Mouse (Mus musculus) heart, embryonic 10.5 days (tissue): ENCODE data around the gene Itga9. TPM values are rescaled to one million over a fixed set of nuclear protein-coding genes. Genes with fewer than 3 reads are reported as not detected.
A peak's percentile ranks its signal among the peaks of the same experiment; 100 is the strongest.

Source experiments
- DNase-seq: peaks from one replicate; pipeline ENCODE4 v3.0.0-alpha.2; 2017; ENCODE audit warnings: low spot score
- H3K27ac ChIP-seq: fragments of 300-500 bp; sonication (generic); 2 replicates; pipeline ENCODE4 v1.5.1; 2016; ENCODE audit warnings: mild to moderate bottlenecking
- H3K27me3 ChIP-seq: fragments of 300-500 bp; sonication (generic); 2 replicates; pipeline ENCODE4 v1.6.1; 2016; ENCODE audit warnings: mild to moderate bottlenecking; ENCODE audit not compliant: poor library complexity, insufficient read depth, severe bottlenecking
- H3K36me3 ChIP-seq: fragments of 300-500 bp; sonication (generic); 2 replicates; pipeline ENCODE4 v1.6.1; 2016; ENCODE audit warnings: mild to moderate bottlenecking, moderate library complexity
- H3K4me1 ChIP-seq: fragments of 300-500 bp; sonication (generic); 2 replicates; pipeline ENCODE4 v1.6.1; 2016; ENCODE audit warnings: mild to moderate bottlenecking
- H3K4me3 ChIP-seq: fragments of 300-500 bp; sonication (generic); 2 replicates; pipeline ENCODE4 v1.5.1; 2016; ENCODE audit warnings: mild to moderate bottlenecking, moderate library complexity
- H3K9me3 ChIP-seq: fragments of 300-500 bp; sonication (generic); 2 replicates; pipeline ENCODE4 v1.6.1; 2016; ENCODE audit warnings: mild to moderate bottlenecking, moderate library complexity
- WGBS: fragments of 180-500 bp; shearing (Covaris S2); methylation state at CpG from one replicate; pipeline ENCODE4 v1.1.7; 2016; 5-methylcytosine and 5-hydroxymethylcytosine counted together
- polyA plus RNA-seq: library from polyadenylated mRNA; unstranded; fragments of >200 nt; fragmentation: Nextera tagmentation; extraction: Ambion mirVana; gene quantifications from 2 replicates; pipeline ENCODE4 v1.2.1, GENCODE M21; 2016

Itga9 gene
- polyA plus RNA-seq, 1 experiment from 2014 or later, result 8.9 TPM

DNA sequence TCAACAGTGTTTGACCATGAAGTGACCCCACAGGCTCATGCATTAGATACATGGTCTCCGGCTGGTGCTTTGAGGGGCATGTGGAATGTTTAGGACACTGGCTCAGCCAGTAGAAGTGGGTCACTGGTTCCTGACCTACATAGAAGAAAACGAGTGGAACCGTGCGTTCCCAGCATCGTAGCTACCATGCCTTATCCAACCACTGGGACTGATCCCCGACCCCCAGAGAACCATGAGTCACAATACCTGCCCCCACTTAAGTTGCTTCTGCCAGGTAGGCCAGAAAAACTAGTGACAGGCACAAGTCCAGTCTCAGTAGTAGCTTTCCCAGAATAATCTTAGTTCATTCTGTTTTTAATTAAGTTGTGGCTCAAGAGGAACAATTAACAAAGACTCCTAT is 121.8 kb downstream of the Itga9 start:
- no peak for DNase-seq
- Histone ChIP-seq H3K9me3 (no peaks in the 10 kb centered on the region), H3K4me3 (no peak overlapping the region), H3K4me1 (peaks cover 43% of the 10 kb centered on the region), H3K27ac (0 out of 2 replicates have a peak overlapping the region, but pooled peaks have one; percentile 49), H3K36me3 (peaks cover 7% of the 10 kb centered on the region; the same call in 1 of the 2 replicates), H3K27me3 (no peaks in the 10 kb centered on the region)
- 77% methylated on average over 6 of the region's 6 CpGs for WGBS

DNA sequence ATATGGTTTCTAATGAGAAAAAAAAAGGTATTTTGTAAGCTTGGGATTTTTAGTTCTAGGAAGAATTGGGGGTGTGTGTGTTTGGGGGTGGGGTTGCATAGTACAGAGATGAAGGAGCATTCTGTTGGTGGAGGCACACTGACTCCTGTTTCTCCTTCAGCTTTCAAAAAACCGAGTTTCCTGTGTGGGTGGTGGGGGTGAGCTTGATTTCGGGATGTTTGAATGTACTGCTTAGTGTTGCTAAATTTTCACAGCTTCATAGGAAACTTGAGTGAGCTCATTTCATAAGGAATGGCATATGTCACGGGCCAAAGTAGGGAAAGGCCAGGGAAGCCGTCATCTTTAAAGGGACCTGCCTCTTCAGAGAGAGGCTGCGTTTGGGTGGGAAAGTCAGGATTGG is 122.5 kb downstream of the Itga9 start:
- no peak overlapping the region for H3K27ac ChIP-seq
- 0 out of 2 replicates have a peak, but pooled peaks cover 5% of the 10 kb centered on the region for H3K36me3 ChIP-seq

DNA sequence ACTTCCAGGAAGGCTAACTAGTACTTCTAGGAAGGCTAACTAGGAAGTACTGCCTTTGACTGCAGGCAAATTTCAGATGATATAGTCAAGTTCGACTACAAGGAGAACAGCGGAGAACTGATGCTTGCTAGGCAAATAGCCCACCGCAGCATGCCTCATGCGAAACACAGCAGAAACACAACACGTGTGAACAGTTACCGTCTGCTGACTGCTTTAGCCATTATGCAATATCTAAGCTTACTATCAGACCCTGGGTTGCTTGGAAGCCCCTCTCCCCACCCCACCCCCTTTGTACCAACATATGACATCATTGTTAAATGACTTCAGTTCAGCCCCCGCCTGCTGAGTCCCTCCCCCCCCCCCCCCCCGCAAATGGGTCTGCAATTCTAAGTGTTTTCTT is 123.7 kb downstream of the Itga9 start:
- Histone ChIP-seq H3K4me1 (peaks cover 51% of the 10 kb centered on the region), H3K36me3 (no peaks in the 10 kb centered on the region), H3K9me3 (no peaks in the 10 kb centered on the region), H3K27ac (0 out of 2 replicates have a peak overlapping the region, but pooled peaks have one; percentile 2), H3K27me3 (no peaks in the 10 kb centered on the region), H3K4me3 (no peak overlapping the region)
- DNase-seq, result no peak
- 75% methylated on average over 8 of the region's 8 CpGs for WGBS

More for the DNA sequence above, 122.5 kb downstream of the Itga9 start:
- DNase-seq, result no peak
- H3K4me1 ChIP-seq, result peaks cover 49% of the 10 kb centered on the region
- no peaks in the 10 kb centered on the region for H3K9me3 ChIP-seq
- 74% methylated on average over 5 of the region's 5 CpGs for WGBS
- no peaks in the 10 kb centered on the region for H3K27me3 ChIP-seq
- no peak overlapping the region for H3K4me3 ChIP-seq

DNA sequence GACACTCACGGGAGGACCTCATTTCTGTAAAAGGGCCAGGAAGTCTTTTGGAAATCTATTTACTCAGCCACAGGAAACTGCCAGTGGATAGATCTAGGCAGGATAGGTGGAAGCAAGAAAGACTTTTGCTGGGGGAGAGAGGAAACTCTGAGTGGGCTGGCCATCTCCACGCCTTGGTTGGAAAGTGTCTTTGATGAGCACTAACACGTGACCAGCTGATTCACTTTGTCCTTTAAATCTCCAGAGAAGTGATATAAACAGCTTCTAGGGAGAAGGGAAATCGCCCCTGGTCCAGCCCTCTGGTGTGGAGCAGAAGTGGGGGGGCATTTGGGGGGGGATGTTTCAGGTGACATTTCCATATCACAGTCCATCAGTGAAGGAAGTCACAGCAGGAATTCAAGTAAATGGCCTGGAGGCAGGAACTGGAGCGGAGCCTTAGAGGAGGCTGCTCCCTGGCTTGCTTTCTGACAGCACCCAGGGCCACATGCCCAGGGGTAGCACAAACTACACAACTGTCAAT is 124.4 kb downstream of the Itga9 start:
- DNase-seq, result no peak
- Histone ChIP-seq H3K4me3 (no peak overlapping the region; the same call in 1 of the 2 replicates), H3K9me3 (no peaks in the 10 kb centered on the region), H3K27ac (peak overlapping the region; percentile 87), H3K27me3 (no peaks in the 10 kb centered on the region), H3K36me3 (no peaks in the 10 kb centered on the region), H3K4me1 (peaks cover 49% of the 10 kb centered on the region)
- 37% methylated on average over 5 of the region's 5 CpGs for WGBS

DNA sequence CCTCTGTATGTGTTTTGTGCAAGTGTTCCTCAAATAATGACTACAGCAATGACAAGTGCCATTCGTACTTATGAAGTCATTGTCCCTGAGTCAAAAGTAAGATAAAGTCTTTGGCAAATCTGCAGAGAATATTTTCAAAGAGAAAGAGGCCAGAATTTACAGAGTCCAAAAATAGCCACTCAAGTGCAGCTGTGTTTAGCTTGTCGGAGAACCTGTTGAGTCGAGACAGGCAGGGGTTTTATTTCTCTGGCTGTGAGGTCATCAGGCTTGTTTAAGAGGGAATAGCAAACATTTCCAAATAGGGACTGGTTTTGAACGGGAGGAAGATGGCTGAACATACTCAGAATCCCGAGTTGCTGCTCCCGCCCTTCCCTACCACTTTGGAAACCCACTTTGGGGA is 125.2 kb downstream of the Itga9 start:
- peaks cover 49% of the 10 kb centered on the region for H3K4me1 ChIP-seq
- no peaks in the 10 kb centered on the region for H3K27me3 ChIP-seq
- WGBS, result 30% methylated on average over 6 of the region's 6 CpGs
- H3K27ac ChIP-seq, result peak overlapping the region; percentile 87
- H3K9me3 ChIP-seq, result no peaks in the 10 kb centered on the region
- no peaks in the 10 kb centered on the region for H3K36me3 ChIP-seq
- H3K4me3 ChIP-seq, result no peak overlapping the region
- peak; percentile 80 for DNase-seq

DNA sequence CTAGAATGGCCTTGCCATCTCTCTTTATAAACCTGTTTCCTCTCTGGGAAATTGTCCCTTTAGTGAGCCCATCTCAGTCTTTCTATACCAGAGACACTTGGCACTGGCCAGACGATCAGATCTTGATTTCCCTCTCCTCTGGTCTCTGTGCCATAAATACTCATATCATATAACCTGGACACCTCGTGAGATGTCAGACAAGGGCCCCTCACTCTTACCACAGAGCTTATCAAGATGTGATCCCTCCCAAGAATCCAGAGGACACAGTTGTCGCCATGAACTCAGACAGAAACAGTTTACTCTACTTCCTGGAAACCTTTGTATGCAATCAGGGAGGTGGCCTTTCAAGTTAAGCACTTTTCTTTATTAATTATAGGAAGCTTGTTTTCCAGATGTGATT is 127.1 kb downstream of the Itga9 start:
- Histone ChIP-seq H3K27ac (peak overlapping the region; percentile 87; the same call in 1 of the 2 replicates), H3K9me3 (no peaks in the 10 kb centered on the region), H3K4me3 (no peak overlapping the region), H3K27me3 (no peaks in the 10 kb centered on the region), H3K4me1 (peaks cover 50% of the 10 kb centered on the region), H3K36me3 (no peaks in the 10 kb centered on the region)
- WGBS, result 54% methylated on average over 3 of the region's 3 CpGs
- DNase-seq, result no peak

DNA sequence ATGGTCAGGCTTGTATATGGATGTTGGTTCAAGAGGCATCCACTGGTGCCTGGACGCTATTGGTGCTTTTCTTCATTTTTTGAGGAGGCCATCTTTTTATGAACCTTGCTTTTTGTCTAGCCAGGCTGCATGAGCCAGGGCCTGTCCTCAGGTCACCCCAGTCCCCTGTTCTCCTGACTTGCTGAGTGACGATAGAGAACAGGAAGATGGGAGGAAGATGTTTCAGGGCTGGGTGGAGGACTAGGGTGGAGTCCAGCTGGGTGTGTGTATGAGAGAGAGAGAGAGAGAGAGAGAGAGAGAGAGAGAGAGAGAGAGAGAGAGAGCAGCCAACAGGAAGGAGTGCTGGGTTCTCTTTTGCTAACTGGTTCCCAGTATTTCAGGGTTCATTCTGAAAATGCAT is 130.6 kb downstream of the Itga9 start:
- no peaks in the 10 kb centered on the region for H3K36me3 ChIP-seq
- peaks cover 55% of the 10 kb centered on the region for H3K4me1 ChIP-seq
- H3K27ac ChIP-seq, result no peak overlapping the region
- WGBS, result 71% methylated on average over 2 of the region's 2 CpGs
- no peak overlapping the region for H3K4me3 ChIP-seq
- H3K27me3 ChIP-seq, result no peaks in the 10 kb centered on the region
- no peak for DNase-seq
- H3K9me3 ChIP-seq, result no peaks in the 10 kb centered on the region

DNA sequence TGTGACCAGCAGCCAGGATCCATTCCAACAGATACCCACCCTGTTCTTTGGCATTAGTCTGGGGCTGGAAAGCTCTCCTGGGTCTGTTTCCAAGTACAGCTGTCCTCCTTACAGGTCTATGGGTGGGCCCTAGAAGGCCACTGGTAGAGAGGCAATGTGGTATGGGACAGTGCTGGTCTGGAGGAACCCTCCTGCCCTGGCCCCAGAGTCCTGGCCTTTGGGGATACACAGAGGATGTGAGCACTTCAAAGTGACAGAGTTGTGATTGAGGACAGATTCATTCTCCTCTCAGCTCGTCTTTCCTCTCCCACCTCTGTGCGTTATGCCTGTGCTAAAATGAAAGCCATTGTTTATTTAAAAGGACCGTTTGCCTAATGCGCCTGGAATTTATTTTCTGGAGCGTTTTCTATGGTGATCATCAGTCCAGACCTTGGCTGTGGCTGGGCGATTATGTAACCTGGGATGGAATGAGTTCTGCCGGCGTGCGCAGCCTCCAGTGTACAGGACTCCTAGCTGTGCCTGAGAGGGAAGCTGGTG is 131.2 kb downstream of the Itga9 start:
- peak overlapping the region; percentile 45 for H3K27ac ChIP-seq
- H3K4me1 ChIP-seq, result peaks cover 53% of the 10 kb centered on the region

DNA sequence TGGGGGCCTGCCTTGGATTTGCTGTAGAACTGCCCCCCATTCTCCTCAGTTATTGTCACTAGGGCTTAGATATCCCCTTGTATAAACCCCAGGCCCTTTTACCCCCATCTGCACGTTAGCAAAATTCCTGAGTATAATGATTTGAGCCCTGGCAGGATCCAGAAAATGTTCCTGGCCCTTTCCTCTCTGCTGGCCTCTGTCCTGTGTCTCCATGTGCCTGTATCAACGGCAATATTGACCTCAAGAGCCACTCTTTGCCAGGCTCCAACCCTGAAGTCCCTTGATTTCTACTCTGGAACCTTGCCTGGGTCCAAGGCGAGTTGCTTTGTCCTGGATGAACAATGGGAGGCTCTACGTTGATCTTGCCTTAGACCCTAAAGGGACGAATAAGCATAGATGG is 131.8 kb downstream of the Itga9 start:
- WGBS, result 77% methylated on average over 5 of the region's 5 CpGs
- Histone ChIP-seq H3K27me3 (no peaks in the 10 kb centered on the region), H3K4me3 (no peak overlapping the region), H3K36me3 (no peaks in the 10 kb centered on the region), H3K4me1 (peaks cover 49% of the 10 kb centered on the region), H3K9me3 (no peaks in the 10 kb centered on the region), H3K27ac (peak overlapping the region; percentile 45)
- DNase-seq, result no peak

More for the DNA sequence above, 131.2 kb downstream of the Itga9 start:
- 59% methylated on average over 9 of the region's 9 CpGs for WGBS
- H3K9me3 ChIP-seq, result no peaks in the 10 kb centered on the region
- no peak for DNase-seq
- H3K4me3 ChIP-seq, result no peak overlapping the region
- H3K36me3 ChIP-seq, result no peaks in the 10 kb centered on the region
- no peaks in the 10 kb centered on the region for H3K27me3 ChIP-seq

DNA sequence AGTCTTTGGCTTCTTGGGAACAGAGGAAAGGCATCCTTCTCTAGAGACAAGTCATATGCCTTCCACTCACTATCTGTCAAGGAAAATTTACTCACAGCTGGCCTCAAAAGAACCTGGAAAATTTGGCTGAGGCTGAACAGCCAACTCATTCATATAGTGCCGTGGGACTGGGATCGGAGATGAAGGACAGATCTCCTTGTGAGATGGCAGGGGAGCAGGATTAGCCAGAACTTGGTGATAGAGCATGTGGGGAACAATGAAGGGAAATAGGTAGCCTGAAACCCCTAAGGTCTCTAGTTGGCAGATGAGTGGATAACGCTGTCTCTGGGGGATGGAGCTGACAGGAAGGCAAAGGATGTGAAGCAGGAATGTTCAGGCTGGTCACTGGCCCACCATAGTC is 132.6 kb downstream of the Itga9 start:
- H3K27me3 ChIP-seq, result no peaks in the 10 kb centered on the region
- H3K36me3 ChIP-seq, result no peaks in the 10 kb centered on the region
- H3K9me3 ChIP-seq, result no peaks in the 10 kb centered on the region
- peaks cover 45% of the 10 kb centered on the region for H3K4me1 ChIP-seq
- H3K27ac ChIP-seq, result no peak overlapping the region
- WGBS, result 74% methylated on average over 3 of the region's 3 CpGs
- no peak for DNase-seq
- no peak overlapping the region for H3K4me3 ChIP-seq

DNA sequence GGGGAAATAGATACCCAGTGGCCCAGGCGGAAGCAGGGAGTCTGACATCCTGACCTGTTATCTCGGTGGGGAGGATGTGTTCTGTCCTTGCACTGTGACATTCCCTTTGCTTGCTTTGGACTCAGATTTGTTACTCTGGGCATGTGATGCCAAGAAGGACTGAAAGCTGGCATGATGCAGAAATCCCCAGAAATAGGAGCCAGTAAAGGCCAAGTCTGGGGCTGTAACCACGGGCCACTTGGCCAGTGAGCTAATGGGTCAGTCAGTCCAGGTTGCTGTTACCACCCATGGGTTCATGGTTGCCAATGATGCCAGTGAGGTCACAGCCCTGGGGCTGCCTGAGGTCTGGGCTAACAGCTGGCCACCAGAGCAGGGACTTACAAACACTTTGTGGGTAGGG is 133.2 kb downstream of the Itga9 start:
- H3K9me3 ChIP-seq, result no peaks in the 10 kb centered on the region
- peaks cover 45% of the 10 kb centered on the region for H3K4me1 ChIP-seq
- peak overlapping the region; percentile 52; the same call in 1 of the 2 replicates for H3K27ac ChIP-seq
- H3K36me3 ChIP-seq, result no peaks in the 10 kb centered on the region
- no peak overlapping the region for H3K4me3 ChIP-seq
- WGBS, result 64% methylated on average over 3 of the region's 3 CpGs
- DNase-seq, result no peak
- no peaks in the 10 kb centered on the region for H3K27me3 ChIP-seq

DNA sequence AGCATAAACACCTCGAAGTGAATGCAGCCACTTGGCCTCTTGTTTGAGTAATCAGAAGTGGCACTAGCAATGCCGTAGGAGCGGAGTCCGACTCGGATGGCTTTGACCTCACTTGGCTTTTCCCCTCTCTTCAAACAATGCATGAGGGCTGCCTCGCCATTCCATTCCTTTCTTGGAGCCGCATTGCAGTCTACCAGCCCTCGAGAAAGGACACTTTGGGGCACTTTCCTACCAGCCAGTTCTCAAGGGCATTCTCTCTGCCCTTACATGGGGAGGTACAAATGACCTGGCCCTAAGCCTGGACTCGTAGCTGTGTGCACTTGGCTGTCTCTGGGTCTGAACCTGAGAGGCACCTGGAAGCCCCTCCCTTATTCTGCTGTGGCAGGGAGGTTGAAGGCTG is 134.8 kb downstream of the Itga9 start:
- Histone ChIP-seq H3K27ac (peak overlapping the region; percentile 17; the same call in 1 of the 2 replicates), H3K4me1 (peaks cover 45% of the 10 kb centered on the region), H3K27me3 (no peaks in the 10 kb centered on the region), H3K36me3 (peaks cover 7% of the 10 kb centered on the region), H3K9me3 (0 out of 2 replicates have a peak, but pooled peaks cover 2% of the 10 kb centered on the region), H3K4me3 (no peak overlapping the region)
- no peak for DNase-seq
- WGBS, result 69% methylated on average over 9 of the region's 9 CpGs

DNA sequence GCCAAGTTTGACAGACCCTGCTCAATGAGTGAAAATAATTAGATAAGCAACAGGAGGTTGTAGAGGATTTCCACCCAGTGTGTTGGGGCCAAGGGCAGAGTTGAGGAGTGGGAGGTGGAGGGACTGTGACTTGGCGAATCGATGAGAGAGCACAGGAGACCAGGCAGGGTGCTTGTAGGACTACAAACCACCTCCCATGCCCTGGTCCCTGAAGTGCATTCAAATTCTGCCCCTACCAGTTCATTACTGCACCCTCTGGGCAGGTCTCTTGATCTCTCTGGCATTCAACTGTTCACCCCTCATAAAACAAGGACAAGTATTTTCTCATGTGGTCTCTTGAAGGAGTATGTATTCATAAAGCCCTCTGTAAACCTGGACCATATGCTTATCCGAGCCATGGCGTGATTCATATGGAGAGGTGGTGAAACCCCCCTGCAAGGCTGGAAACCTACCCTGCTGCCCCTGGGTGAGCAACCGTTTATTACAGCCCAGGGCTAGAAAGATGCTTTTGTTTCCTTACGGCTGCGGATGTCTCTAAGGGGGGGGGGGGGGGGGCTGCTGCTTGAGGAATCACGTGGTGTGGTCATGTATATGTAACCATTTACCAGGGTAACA is 143.0 kb downstream of the Itga9 start:
- no peak for DNase-seq
- WGBS, result 82% methylated on average over 8 of the region's 8 CpGs
- Histone ChIP-seq H3K36me3 (peaks cover 7% of the 10 kb centered on the region), H3K4me1 (no peaks in the 10 kb centered on the region), H3K27ac (no peak overlapping the region), H3K27me3 (no peaks in the 10 kb centered on the region), H3K4me3 (no peak overlapping the region), H3K9me3 (0 out of 2 replicates have a peak, but pooled peaks cover 2% of the 10 kb centered on the region)
